Mouse (Mus musculus): ENCODE results near the gene Stn1.
A peak's percentile ranks its signal among the peaks of the same experiment; 100 is the strongest.

Stn1 gene

DNA sequence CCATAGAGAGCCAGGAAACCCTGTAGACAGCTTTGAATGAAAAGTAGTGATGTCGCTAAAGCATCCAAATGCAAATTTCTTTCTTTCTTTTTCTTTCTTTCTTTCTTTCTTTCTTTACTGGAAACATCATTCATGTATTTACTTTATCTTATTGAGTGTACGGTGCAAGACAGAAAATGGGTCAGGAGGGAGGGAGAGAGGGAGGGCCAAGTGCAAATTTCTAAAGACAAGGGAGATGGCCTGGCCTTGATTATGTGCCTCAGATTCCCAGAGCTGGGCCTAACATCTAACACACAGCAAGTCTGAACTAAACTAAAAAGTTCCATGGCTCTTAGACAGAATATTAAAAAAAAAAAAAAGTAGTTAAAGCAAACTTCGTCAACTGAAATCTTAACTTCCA is 63.9 kb downstream of the Stn1 start:
- no peak for DNase-seq (ENCODE audit: inconsistent ontology term)

DNA sequence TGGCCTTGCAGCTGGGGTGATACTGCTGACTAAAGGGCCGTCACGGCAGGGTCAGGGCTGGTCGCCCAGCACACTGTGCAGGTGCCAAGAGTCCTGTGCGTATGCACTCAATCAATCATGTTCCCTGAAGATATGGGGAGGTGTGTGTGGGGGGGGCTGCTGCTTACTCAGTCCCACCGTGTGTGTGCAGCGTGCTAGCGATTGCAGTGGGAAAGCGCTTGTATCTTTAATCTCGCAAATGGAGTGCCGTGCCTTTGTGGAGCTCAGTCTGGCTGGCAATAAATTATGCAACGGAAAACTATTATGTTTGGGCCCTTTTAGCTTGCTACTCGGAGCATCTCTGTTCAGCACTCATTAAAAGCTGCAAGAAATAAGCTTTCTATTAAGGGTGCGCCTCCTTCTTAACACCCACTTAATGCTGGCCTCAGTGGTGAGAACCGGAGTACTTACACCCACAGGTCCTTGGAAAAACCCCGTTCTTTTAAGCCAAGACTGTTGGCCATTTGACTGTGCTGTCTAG is 64.4 kb downstream of the Stn1 start:
- DNase-seq (ENCODE audit: inconsistent ontology term): no peak

DNA sequence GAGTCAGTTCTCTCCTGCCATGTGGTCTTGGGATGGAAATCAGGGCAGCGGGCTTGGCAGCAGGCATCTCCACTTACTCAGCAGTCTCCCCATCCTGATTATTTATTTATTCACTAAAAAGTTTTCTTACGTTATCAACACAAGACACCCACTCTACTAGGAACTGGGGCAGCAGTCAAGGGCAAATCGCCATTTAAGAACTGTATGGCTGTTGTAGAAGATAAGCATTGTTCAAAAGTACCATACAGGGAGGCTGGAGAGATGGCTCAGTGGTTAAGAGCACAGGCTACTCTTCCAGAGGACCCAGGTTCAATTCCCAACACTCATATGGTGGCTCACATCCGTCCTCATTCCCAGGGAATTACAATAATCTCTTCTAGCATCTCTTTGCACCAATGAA is 65.5 kb downstream of the Stn1 start:
- DNase-seq (ENCODE audit: inconsistent ontology term): no peak

DNA sequence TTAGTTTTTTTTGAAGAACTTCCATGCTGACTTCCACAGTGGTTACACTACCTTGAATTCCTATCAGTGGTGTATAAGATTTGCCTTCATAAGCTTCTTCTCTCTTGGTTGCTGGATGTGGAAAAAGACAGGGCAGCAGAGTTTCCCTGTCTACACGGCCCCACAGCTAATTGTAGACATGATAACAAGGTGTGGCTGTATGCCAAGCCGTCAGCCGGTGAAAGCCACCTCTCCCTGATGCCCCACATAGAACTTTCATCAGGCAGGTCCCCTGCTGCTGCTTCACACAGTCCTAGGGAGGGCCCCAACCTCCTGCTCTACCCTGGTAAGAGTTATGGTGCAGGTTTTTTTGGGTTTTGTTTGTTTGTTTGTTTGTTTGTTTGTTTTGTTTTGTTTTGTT is 68.6 kb downstream of the Stn1 start:
- no peak for DNase-seq (ENCODE audit: inconsistent ontology term)

DNA sequence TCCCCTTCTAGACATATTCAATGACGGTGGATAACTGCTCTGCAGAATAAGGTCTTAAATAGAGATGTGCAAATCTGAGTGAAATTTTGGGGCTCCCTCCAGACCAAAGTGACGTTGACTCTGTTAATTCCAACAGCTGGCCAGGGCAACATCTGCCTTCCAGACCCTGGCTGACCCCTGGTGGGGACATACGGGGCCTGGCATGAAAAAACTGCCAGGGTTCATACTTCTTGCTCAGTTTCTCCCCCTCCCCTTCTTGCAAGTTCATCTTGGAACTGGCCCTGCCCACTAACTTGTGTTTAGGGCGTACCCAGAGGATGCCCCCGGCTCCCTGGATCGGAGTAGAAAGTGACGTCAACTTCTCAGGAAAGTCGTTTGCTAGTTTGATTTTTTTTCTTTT is 70.5 kb downstream of the Stn1 start:
- DNase-seq (ENCODE audit: inconsistent ontology term): no peak

DNA sequence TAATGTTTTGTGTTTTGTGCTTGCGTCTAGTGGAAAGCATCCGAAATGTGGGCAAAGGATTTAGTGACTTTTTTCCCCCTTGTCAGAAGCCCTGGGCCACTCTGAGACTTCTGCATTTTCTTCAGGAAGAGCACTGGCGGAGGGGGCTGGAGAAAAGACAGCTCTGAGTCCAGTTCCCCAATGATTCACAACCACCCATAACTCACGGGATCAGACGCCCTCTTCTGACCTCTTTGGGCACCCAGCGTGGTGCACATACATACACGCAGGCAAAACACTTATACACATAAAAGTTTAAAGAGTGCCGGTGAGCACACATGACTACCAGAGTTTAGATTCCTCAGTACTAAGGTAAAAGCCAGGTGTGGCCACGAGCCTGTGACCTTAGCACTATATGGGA is 71.8 kb downstream of the Stn1 start:
- DNase-seq (ENCODE audit: inconsistent ontology term): no peak

DNA sequence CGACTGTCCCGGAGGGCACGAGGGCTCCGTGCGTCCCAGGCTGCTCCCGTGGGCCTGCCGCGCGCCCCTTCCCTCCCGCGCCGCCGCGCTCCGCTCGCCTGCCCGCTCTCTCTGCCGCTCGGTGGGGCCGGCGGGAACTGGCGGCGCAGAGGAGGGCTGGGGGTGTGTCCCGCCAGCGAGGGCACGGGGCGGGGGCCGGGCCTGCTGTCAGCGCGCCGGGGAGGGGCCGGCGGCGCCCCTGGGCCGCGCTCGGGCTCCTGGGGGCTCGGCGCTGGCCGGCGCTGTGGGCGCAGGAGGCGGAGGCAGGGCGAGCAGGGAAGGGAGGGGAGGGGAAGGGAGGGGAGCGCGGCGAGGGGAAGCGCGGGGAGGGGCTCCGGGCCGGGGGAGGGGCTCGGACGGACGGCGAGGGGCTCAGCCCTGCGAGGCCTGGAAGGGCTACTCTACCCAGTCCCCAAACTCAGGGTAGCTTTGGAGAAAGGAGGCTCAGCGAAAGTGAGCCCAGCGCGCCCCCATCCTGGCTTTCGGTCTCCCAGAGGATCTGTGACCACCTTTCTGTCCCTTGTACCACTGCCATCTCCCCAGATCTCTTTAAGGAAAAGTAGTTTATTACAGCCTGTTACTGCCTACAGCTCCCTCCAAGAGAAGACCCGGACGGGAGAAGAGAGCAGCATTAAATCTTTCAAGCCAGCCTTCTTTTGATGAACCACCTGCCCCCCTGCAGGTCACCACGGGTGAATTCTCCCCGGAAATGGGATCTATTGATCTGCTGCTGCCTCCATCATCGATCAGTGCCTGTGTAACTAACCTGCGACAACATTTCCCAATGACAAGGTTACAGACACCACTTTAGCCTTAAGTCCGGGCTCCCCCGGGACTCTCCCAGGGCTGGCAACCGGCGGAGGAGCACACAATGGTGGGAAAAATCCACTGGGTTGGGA is 72.7 kb downstream of the Stn1 start, which contains the start of gene Sh3pxd2a:
TSS of gene Sh3pxd2a (minus strand) at position 98 of the 938 bp plus-strand sequence.
- peak; percentile 75 for DNase-seq (ENCODE audit: inconsistent ontology term)

DNA sequence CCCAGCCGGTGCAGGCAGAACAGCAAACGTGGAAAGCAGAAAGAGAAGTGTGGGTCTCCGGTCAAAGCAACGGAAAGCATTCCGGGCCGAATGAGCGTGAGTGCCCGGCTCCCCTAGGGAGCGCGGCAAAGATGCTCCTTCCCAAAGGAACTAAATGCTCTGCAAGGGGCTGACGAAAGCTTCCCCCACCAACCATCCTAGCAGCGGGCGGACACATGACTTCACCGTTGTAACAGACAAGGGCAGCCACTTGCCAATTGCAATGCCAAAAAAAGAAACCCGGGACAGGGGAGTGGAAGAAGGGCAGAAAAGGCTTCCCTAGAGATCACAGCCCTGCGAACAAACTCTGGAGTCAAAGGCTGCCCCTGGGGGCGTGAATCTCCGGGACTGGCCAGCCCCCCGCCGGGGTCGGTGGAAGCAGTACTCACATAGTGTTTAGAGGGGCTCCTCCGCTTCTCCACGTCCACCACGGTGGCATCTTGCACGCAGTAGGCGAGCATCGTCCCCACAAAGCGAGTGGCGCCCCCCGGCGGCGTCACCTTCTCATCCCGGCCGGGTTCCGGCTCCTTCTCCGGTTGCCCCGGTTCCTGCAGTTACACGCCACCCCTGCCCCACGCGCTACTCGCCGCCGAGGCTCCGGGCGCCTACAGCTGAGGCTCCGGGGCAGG is 73.5 kb downstream of the Stn1 start:
- DNase-seq (ENCODE audit: inconsistent ontology term): peak; percentile 83

DNA sequence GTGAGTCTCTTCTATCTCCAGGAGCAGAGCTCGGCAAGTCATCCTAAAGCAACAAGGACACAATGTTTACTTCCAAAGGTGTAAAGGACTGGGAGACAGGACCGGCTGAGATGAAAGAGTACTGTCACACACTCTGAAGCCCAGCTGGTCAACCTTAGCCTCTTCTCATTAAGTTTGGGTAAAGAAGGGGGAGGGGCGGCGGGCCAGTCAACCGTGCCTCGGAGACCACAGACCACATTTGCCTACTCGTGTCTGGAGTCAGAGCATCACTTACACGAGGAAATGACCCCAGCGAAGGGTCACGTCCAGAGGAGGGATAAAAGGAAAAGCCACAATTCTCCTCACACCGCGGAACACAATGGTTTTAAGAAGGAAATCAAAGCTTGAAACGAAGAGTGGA is 74.1 kb downstream of the Stn1 start:
- DNase-seq (ENCODE audit: inconsistent ontology term): peak; percentile 27

DNA sequence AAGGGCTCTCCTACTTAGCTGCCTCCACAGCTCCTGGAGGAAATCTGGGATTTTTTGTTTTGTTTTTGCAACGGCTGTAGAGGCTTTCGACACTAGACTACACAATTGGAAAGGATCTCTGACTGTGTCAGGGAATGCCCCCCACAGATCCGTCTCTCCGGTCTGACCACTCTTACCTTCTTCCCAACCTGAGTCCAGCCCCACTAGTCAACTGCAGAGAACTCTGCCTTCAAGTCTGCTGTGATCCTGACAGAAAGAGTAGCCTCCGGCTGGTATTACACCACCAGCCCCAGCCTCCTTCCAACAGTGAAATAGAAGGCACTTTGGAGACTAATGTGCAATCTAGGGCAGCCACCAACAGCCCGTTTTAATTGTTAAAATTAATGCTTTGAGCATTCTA is 74.6 kb downstream of the Stn1 start:
- peak; percentile 27 for DNase-seq (ENCODE audit: inconsistent ontology term)

DNA sequence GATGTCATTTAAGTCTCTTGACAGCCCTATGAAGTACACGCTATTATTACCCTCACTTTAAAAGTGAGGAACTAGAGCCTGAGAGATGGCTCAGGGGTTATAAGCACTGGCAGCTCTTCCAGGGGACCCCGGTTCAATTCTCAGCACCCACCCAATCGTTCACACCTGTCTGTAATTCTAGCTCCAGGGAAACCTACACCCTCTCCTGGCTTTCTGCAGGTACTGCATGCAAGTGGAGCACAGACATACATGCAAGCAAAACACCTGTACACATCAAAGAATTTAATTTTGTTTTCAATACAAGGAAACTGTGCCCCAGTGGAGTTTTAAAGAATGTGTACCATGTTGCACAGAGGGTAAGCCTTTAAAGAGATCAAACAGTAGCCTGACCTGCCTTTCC is 75.5 kb downstream of the Stn1 start:
- no peak for DNase-seq (ENCODE audit: inconsistent ontology term)

DNA sequence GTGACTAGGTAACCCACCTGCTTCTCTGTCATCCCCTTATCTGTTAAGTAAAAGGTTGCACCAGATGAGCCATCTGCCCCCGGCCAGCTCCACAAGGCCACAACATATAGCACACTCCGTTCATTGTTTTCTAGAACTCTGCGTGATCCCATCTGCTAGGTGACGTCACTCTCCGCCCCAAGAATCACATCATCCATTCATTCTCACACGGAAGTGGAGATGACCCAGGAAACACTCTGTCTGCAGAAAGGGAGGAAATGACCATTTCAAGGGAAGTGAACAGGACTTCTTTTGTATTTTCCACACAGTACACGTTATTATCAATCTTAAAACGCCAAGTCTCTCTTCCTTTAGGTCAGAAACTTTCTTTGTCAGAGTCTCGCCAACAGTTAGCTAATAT is 75.9 kb downstream of the Stn1 start:
- DNase-seq (ENCODE audit: inconsistent ontology term): no peak

DNA sequence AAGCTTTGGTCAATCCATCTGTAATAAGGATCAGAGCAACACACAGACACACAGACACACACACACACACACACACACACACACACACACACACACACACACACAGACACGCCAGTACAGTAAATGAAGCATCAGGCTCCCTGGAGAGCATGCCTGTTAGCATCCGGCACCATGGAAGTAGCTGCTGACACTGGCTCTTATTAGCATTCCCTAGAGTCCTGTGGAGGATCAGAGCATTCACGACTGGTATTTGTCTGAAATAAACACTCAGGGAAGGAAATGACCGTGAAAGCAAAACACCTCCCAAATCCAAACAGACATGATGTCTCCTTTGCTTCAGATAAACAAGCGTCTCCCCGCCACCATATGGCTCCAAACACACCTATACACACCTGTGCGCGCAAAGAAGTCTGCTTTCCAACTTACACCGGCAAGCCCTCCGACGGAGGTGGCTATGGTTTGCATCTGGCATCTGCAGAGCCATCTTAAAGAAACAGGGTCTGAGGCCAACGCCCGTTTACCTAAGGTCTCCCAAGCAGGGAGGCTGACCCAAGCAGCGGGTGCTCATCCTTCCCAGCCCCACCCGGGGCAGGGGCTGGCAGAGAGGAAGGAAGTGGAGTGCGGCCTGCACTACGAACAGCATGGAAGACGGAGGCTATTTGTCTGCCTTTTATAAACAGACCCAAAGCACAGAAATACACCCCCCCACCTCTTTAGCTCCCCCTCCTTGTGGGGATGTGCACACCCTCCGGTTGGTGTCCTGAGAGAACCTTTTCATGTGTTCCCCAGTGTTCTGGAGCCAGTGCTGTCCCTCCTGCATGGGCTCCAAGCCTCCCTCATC is 77.0 kb downstream of the Stn1 start:
- no peak for DNase-seq (ENCODE audit: inconsistent ontology term)

DNA sequence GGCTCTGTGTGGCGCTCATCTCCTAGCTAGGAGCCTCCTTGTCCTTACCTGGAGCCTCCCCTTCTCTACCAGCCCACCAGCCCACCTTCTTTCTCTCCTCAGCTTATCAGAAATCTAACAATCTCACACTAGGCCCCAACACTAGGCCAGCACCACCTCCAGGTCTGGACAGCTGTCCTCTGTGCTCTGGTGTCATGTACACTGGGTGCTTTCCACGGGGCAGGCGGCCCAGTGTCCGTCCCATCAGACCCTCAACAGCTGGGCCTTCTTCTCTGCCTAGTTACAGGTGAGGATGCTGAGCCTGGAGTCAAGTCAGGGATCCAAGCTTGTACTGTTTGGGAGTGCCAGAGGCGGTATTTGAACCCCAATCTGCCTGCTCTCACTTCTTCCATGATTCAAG is 78.1 kb downstream of the Stn1 start:
- DNase-seq (ENCODE audit: inconsistent ontology term): no peak

DNA sequence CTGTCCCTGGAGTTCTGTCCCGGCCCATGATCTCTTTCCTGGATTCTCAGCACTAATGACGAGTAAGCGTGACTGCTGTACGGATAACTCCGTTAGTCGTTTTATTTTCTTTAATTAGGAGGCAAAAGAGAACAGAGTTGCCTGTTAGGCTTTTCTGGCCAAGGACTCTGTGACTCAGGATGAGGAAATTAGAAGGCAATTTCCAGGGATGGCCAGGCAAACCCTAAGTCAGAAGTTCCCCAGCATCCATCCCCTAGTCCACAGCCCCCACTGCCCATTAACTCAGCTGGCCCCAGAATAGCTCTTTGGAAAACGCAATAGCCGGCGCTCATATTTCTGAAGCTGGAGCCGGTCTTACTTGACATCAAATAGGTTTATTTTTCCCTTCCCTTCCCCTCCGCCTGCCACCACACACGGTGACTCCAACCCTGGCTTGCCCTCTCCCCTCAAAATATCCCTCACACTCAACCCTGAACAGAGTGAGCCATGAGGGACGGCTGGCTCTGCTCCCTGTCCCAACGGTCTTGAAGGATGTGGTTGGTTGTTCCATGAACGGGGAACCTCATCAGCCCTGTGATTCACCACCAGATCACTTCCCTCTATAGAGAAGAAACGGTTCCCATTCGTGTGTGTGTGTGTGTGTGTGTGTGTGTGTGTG is 78.7 kb downstream of the Stn1 start:
- peak; percentile 62 for DNase-seq (ENCODE audit: inconsistent ontology term)

DNA sequence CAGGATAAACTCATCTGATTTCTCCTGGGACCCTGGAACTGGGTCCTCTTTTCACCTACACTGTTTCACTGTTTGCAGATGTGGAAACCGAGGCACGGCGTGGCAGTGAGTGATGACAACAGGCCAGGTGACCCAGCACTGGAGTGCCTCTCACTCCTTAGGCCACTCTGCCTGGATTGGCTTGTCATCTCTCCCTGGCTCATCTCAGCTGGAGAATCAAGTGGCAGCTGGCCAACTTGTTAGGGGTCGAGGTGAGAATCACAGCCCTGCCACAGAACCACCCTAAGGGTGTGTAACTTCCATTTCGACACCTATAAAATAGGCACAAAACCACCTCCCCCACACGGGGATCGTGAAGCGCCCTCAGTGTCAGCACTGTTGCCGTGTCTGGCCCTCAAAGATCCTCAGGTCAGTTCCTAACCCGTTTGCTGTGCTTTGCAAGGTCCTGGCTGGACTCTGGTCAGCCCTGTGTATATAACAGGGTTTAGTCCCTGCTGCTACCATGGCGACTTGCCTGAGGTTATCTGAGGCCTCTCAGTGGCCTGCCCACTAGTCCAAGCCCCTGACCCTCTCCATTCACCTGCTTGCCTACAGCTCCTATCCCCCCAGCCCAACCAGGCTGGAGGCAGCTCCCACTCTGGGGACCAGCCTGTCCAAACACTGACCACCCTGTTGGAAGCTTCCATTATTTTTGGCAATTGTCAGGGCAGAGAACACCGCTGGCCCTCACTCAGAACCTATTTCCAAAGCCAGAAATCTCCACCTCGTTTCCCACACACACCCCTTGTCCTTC is 79.4 kb downstream of the Stn1 start:
- no peak for DNase-seq (ENCODE audit: inconsistent ontology term)

DNA sequence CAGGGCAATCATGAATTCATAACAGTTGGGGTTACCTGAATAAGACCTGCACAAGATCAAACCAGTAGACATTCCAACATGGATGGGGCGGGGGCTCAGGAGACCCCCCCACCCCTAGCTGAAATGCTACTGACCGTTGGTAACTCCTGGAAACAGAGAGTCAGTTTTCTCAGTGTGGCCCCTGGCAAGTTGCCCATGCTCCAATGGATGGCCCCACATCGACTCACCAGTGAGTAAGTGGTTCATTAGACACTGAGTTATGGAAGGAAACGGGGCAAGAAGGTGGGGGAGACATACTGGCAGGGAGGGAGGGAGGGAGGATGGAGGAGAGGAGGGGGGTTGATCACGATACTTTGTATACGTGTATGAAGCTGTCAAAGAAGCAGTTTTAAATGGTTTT is 81.3 kb downstream of the Stn1 start:
- DNase-seq (ENCODE audit: inconsistent ontology term): no peak

DNA sequence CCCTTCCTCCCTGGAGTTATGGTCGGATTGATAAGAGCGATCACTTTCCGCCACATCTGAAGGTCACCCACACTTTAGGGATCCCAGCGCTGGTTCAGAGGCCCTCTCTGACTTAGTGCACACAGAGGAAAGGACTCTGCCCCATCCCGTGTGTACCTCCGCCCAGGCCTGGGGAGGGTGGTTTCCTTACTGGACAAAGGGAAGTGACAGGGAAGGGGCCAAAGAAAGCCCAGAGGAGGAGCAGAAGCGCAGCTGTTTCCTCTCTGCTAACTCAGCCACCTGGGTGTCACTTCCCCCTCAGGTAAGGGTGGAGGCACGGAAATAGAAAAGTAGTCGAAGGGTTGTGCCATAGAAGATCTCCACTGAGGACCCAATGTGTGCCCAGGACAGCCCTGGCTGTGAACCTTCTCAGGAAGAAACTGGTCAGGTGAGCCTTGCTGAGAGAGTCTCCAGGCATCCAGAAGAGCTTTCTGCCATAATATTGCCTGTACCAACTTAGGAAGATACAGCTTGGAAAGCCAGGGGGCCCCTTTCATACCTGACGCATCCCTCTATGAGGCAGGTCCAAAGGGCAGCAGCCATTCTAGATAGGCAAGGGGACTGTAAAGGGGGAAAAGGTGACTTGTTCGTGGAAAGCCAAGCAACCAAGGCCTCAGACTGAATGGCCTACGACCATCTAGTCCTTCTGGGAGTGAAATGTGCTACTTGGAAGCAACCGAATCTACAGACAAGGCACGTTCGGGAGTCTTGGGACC is 82.1 kb downstream of the Stn1 start:
- no peak for DNase-seq (ENCODE audit: inconsistent ontology term)

DNA sequence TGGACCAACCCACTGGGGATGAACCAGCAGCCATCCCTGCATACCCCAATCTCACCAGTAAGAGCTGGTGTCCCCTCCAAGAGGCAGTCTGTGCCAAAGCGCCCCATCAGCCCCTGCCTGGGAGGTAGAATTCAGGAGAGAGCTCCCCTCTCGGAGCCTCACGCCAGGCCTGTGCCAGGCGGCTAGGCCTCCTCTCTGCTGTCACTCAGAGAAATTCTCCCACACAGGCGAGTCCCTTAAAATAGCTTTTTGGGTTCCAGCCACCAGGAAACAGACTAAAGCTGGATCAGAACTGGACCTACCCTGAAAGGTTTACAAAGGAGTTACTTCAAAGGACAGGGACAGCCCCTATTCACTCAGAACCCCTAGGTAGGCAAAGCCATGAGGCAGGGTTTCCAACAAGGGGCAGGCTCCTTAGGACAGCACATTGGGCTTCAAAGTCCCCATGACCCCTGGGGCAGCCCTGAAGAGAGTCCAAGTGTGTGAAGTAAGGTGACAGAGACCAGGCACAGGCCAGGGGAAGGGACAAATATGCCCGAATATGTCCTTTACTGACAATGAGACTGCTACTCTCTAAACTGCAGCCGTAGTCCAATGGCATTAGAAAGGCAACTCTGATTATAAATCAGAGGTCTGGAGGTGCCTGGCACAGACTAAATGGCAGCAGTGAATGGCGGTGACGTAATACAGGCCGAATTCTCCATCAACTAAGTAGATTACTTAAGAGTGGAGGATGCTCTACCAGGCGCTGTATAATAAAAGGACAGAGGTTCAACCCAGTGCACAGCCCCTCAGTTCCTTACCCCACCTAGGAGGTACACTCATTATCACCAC is 82.9 kb downstream of the Stn1 start:
- no peak for DNase-seq (ENCODE audit: inconsistent ontology term)

Measured in Muller cell, postnatal 12 days (primary cell).